Mouse (Mus musculus) ovary, postnatal 14 days (tissue): ENCODE results near the gene Hdac11.

ENCODE experiments used
- DNase-seq: peaks from one replicate; pipeline ENCODE4 v3.0.0; 2022; ENCODE audit warnings: low spot score

Hdac11 gene

DNA sequence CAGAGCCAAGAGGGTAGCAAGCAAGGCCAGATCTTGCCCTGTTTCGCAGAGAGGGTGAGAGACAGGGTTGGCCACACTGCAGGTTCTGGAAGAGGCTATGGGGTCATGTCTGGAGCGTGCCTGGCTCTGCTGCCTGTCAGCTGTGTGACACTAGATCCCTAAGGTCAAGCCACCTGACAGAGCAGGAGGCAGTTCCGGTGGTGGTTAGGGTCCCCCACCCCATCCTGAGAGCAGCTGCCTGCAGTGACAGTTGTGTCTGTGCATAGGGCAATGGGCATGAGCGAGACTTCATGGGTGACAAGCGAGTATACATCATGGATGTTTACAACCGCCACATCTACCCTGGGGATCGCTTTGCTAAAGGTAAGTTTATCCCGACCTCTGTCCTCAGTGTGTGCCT, 12.7 kb downstream of the Hdac11 start:
- DNase-seq = no peak

DNA sequence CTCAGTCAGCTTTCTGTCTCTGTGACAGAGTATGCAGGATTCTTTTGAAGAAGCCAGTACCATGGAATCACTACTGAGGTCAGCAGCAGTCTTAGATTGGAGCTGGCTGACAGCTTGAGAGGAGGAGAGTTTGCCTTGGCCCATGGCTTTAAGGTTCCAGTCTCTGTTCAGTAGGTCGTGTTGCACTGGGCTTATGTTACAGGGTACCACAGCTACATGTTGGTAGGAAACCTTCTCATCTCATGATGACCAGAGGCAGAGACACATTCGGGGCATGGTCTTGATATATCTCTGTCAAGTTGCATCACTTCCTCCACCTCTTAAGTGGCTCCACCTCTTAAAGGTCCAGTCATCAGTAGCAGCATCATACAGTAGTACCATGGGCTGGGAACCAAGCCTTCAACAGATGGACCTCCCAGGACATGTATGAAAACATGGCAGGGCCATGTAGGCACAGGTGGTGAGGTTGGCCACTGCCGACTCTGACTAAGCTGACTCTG, 15.0 kb downstream of the Hdac11 start:
- no peak for DNase-seq

DNA sequence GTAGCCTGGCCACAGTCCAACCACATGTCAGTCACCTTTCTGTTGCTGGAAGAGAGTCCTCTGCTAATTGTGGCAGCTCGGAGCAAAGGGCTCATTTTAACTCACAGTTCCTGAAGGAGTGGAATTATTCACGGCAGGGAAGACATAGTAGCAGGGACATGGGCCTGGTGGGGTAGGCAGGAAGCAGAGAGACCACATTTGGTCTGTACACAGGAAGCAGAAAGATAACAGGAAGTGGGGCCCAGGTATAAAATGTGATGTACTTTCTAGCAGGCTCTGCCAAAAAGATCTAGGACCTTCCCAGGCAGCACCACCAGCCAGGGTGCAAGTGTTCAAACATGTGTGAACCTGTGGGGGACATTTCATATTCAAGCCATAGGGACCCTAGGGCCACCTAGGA, 15.9 kb downstream of the Hdac11 start:
- DNase-seq = no peak

DNA sequence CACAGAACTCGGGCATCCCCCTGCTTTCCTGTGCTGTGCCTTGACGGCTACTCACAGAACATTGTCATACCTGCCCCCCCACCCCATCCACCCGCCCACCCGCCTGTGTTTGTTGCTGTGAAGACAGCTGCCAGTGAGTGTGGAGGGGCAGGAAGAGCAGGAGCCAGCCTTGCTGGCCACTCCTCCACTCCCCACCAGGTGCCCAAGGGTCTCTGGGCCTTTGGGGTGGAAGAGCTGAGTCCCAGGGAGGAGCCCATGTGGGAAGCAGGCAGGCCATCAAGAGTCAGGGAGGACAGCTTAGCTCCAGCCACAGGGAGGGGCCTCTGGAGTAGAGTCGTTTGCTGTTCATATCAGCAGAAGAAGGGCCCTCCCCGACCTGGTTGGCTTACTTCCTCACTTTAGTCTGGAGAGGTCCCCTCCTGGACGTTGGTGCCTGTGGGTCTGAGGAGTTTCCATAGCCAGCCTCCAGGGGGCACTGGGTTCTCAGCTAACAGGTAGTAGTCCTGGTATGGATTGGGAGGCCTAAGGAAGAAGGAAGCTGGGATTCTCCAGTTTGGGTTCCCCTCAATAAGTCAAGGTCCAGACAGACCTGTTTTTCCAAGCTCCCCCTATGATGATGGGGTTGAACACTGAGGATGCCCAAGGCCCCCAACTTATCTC, 16.9 kb downstream of the Hdac11 start:
- DNase-seq = peak; percentile 62

DNA sequence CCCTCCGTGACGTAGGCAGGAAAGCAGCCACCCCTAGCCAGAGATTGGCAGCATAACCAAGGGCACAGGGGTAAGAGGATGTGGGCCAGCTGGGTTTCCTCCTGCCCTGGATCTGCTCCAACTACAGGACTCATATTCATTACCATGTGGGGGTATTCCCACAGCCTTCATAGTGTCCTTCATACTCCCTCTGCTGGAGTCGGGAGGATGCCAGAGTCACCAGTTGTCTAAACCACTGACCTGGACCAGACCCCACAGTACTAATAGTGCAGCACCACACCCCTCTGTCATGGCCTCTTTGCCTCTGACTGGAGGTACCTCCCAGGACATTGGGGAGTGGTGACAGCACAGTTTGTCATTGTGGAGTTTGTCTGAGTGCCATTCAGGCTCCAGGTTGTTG, 17.7 kb downstream of the Hdac11 start:
- DNase-seq = no peak

DNA sequence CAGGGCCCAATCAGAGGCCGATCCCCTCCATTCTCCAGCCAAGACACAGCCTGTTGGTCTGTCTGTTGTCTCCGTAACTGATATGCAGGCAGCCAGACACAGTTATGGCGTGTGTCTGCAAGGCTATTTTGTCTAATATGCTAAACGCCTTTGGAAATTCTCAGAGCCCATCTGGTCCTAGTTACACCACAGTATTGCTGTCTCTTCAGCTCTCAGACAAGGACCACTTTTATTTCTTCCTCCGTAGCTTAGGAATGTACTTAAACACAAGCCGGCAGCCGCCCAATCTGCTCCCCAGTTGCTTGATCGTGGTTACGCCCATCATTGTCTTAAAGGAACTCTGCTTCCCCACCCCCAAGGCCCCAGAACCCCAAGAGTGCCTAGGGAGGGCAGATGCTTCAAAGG, 24.3 kb downstream of the Hdac11 start:
- DNase-seq = no peak

DNA sequence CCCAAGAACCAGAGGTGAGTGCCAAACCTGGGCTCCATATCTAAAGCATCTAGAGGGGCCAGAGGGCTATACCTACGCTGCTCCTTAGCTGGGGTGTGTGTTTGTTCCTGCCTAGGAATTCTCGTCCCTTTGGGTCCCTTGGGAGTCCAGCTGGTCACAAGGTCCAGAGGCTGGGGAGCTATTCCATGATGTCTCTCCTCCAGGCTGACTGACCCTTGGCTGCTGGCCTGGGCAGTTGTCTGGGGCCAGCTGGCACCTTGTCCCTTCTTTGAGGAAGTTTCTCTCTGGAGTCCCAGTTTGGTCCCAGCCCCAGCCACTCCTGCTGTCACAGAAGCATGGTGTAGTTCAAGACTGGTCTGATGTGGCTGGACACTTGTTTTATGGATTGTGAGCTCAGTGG, 24.9 kb downstream of the Hdac11 start:
- peak; percentile 55 for DNase-seq

DNA sequence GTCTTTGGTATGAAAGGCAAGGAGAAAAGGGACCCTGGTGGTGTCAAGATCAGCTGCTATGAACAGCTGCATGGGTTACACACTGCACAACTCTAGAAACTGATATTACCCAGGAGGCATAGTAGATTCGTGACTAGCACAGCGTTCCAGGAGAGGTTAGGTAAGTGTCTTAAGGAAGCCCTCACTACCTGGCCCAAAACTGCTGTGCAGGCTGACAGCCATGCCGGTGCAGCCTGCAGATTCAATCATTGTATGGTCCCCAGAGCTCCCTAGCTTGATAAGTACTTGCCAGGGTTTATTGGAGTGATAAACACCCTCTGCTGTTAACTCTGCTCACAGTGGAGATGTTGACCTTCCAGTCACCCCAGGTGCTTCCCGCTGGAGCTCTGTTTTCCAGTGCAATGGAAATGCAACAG, 25.6 kb downstream of the Hdac11 start:
- no peak for DNase-seq

DNA sequence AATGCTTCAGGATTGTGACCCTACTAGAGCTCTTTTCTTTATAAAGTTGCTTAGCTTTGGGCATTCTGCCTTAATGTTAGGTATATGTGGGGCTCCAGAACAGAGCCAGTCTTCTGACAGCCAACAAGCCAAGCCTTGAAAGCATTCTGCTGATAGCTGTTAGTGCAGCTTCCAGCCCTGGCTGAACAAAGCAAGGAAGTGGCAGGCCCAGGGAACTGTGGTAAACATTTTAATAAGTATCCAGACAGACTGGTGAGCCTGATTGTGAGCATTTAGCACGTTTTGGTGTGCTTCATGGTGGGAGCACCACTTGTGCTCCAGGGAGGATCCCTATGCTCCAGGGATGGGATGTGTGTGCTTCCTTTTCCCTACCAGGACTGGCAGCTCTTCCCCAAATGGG, 26.6 kb downstream of the Hdac11 start:
- no peak for DNase-seq

DNA sequence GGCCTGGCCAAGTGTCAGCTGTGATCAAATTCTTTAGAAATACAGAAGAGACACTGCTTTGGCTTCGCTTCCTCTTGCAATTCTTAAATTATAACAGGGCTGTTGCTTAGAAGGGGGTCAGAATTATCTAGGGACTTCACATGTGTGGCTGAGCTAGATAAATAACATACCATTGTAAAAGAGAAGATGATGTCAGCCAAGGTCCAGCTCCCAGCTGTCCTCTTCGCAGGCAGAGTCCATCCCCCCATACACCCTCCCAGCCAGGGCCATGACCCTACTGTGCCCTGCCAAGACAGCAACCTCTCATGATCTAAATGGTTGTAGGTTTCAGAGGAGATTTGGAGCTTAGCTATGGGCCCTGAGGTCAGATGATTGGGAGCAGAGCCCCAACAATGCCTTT, 27.5 kb downstream of the Hdac11 start:
- no peak for DNase-seq

DNA sequence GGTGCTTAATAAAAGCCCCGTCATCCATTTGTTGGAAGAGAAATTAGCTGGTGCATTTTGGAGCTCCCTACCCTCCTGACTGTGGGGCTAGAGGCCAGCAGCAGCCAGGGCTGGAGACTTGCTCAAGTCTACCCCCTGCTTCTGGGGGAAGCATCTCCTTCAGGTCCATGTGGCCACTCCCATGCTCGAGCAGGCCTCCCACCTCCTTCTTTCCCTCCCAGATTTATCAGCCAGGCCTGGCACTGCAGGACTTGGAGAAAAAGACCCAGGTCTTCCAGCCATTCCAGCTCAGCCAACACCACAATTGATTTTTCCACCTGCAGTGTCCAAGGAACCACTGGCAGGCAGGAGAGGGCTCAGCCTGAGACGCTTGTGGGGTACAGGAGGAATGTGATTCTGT, 28.3 kb downstream of the Hdac11 start:
- DNase-seq = no peak

DNA sequence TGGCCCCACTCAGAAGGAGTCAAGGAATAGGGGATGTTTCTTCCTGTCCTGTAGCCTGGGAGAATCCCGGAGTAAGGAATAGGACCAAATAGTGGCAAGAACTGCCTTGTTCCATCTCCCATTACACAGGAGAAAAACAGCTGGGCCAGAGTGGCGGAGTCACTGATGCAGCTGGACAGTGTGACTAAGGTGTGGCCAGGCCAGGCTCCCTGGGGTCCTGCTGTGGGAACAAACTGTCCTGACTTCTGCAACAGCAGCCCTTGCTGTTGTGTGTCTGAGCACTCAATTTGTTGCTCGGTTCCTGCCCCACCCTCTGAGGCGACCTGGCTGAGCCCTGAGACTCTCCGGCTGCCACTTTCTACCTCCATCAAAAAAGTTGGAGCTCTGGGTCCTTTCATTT, 29.0 kb downstream of the Hdac11 start:
- DNase-seq = no peak

DNA sequence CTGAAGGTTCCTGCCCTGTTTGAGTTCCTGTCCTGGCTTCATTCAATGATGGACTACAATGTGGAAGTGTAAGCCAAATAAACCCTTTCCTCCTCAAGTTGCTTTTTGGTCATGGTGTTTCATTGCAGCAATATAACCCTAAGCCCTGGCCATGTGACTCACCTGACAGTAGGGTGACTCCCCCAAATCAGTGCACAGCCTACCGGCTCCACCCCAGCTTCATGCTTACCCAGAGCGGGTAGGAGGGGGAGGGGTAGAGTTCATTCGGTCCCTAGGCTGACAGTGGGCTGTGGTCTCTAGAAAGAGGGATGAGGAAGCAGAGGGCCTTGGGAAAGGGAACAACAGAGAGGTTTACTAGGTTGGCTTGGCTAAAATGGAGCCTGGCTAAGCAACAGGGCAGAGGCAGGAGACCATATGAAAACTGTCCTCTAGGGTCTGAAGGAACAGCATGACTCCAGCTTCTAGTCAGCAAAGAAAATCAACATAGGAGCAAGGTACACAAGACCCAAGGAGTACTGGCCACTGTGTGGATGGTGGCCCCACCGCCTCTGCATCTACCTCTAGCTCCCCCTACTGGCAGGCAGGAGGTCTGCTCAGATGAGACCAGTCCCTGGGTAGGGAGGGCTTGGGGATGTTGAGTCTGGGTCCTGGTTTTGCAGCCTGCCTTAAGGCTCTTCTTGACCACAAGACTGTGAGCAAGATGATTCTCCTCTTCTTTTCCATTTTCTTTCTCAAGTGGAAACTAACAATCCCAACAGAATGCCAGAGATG, 29.9 kb downstream of the Hdac11 start:
- no peak for DNase-seq

DNA sequence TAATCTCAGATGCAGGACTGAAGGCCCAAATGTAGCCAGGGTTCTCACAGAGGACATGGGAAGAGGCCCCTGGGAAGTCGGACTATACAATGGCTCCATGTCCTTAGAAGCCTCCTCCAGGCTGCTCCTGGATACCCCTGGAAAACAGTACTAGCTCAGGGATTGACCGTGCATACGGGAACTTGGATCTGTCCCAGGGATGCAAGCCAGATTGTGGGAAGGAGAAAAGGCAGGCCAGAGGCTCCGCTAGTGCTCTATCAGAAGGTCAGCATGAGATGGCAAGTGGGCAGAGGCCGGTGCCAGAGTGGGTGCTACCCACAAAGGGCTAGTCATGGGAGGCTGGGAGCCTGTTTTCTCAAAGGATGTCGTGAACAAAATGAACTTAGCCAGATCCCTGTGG, 30.5 kb downstream of the Hdac11 start:
- no peak for DNase-seq

DNA sequence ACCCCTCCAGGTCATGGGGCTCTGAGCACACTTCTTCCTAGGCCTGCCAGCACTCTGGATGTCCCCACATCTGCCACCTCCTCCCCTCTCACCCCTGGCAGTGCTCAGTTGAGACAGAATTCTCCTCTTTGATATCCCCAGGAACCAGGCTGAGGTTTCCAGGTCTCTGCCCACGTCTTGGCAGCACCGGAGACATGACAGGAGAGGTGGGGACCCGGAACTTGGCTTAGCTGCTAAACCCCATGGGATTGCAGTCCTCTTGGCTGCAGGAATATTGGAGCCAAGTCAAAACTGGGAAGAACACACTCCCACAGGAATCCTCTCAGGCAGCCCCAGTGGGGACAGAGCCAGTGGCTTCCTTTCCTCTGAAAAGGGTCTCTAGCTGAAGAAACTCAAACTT, 31.4 kb downstream of the Hdac11 start:
- no peak for DNase-seq

DNA sequence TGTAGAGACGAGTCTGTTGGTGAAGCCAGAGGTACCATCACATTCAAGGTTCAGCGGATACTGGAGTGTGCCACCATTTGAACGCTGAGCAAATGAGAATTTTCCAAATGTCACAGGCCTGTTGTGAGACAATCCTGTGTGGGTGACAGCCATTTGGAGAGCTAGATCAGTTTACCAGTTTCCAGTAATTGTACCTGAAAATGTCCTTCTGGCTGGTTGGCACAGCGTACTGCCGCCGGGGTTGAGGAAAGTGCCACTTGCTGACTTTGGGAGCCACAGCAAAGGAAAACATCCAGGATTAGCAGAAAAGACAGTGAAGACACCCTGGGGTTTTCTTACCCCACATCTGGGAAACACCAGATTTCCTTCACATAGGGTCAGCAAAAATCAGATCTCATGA, 33.5 kb downstream of the Hdac11 start:
- no peak for DNase-seq

DNA sequence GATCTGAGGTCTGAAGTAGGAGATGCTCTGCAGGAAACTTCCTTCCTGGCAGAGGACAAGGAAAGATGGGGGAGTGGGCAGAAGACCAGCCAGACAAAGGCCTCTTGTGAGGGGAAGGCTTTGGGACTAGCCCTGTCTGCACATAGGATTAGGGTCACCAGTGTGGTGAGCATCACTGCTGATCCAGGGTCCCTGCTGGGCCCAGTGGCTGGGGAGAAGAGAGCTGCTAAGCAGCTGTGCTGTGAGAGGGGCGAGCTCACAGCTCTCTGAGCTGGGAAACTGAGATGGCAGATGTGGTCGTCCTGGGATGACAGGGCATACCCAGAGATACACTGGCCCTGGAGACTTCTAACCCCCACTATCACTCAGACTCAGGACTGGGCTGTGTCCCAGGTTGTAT, 35.0 kb downstream of the Hdac11 start:
- no peak for DNase-seq

DNA sequence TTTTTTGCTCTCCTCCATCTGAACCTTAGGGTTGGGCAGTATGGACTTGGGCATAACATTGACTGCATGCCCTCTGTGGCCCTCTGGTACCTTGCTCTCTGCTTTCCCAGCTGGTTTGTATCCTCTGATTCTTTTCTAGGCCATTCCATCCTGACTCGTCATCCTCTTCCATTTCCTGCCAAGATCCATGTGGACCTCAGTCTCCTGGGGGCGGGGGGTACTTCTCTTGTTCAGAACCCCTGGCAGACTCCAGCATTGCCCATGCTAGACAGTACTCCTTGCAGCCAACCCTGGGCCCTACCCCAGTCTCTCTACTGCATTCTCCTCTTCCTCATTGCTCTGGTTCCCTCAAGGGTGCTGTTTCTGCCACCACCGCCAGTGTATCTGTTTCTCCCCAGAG, 36.0 kb downstream of the Hdac11 start:
- DNase-seq = no peak

DNA sequence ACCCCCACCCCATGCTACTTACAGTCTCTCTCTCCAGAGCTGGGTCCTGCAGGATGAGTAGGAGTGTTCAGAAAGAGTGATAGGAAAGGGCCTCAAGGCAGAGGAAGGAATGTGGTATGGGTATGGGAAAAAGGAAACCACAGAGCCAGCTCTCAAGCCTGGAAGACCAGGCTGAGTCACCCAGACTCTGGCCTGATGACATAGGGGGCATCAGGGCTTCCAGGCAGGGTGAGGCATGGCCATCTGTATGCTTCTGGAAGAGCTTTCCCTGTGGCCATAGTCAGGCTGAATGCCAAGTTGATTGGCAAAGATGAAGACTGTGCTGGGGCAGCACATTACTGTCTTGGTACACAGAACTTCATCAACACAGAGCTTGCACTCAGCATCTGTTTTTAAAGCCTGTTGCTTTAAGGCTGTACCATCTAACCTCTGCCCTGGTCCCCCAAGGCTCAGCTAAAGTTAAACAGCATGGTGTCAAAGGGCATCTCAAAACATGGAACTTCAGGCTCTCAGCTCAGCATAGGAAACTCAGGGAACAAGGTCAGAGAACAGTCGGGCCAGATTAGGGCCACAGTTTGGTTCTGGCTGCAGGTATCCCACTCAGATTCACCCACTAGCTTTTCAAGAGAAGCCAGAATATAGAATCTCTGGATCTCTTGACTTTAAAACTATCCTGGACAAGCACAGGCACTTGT, 36.5 kb downstream of the Hdac11 start:
- DNase-seq = no peak

DNA sequence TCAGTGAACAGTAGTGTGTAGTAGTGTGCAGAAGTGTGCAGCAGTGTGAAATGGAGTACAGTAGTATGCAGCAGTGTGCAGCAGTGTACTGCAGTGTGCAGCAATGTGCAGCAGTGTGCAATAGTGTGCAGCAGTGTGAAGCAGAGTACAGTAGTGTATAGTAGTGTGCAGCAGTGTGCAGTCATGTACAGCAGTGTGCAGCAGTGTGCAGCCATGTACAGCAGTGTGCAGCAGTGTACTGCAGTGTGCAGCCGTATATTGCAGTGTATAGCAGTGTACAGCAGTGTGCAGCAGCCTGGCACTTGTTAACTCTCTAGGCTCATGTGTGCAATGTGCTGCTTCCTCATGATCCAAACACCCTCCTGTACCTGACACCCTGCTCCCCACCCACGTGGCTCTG, 42.0 kb downstream of the Hdac11 start:
- no peak for DNase-seq

DNA sequence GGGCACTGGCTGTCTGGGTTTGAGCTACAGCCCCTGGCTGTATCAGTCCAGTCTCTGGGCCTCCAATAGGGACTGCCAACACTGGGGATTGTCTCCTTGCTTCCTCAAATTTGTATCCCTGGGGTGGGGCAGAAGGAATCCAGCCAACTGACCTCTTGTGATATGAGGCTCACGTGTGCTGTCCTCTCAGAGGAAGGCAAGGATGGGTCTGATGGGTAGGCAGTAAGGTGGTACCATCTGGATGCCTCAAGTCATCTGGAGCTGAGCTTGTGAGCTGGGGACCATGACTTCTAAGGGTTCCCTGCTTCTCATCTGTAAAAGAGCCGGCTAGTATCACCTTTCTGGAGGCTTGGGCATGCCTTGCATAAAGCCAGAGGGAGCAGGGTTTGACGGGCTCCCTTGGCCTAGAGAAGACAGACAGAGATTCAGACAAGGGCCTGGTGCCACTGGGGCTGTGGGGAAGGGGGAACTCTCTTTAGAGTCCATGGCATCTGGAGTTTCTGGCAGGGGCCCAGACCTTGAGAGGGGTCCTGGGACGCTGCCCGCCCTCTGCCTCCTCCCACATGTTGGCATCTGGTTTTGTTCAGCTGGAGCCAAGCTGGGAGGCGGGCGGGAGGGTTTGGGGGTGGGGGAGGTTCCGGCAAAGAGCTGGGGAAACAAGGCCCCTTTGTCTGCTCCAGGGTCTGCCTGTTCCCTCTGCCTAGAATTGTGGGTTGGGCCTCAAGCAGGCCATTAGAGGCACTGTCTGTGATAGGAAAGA, 44.1 kb downstream of the Hdac11 start:
- peak; percentile 50 for DNase-seq

DNA sequence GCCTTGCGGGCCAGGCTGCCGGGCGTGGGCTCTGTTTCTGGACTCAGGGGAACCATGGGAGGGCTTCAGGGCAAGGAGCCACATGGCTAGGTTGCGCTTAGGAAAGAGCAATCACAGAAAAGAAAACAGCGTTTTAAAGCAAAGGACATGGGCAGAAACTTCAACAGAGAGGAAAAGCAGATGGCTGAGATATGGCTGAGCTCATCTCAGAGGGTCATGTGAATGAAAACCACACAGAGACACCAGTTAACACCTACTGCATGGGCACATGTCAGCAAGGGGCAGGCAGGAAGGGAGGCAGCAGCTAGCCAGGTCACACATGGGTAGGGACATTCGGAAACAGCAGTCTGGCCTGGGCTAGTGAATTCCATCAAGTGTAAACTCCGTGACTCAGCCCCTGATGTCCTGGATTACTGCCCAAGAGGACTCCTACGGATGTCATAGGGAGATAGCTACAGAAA, 45.4 kb downstream of the Hdac11 start:
- DNase-seq = no peak
